Mouse (Mus musculus) liver, postnatal 0 days (tissue): ENCODE measurements around the gene Serpinb6a.

Experiments
- CTCF ChIP-seq: sonication (generic); IDR thresholded peaks from 2 replicates; pipeline ENCODE4 v1.5.1; 2016; ENCODE audit warnings: antibody characterized with exemption, low read depth
- EP300 ChIP-seq: IDR thresholded peaks from 2 replicates; pipeline ENCODE4 v1.6.1; 2016; ENCODE audit warnings: antibody characterized with exemption, low read depth, mild to moderate bottlenecking

DNA sequence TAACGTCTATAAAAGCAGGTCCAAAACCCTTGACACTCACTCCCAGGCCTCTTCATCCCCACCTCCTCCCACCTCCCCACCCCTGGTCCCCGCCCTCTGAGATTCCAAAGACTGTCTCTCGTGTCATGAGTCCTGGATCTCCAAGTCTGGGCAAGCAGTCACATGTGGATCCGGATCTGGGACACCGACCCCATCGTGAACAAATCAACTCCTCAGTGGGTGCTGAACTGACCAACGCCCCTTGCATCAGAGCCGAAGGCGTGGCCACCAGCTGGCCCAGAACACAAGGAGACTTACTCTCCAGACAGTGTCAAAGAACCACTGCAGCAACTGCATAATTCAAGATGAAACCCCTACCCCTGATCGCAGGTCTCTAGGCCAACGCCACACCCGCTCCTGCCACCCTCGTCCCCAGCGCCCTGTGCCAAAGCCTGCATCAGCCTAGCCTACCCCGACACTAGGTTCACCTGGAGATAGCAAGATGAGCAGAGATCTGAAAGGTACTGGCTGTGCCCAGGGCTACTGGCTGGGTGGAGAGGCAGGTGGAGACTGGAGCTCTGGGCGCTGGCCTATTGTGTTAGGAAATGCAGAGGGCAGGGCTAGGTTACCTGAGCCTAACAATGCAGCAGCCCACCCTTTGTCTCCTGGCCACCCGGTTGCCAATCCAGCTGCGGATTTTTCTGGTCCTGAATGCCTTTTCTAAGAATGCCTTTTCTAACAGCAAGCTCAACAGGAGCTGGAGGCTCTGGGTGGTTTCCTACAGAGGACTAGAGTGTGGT lies 97.2 kb downstream of the Serpinb6a start, which contains the start of gene Serpinb6c:
- TF ChIP-seq CTCF (no peak), EP300 (no peak)
